Mouse (Mus musculus): ENCODE results near the gene Tspan32.

DNA sequence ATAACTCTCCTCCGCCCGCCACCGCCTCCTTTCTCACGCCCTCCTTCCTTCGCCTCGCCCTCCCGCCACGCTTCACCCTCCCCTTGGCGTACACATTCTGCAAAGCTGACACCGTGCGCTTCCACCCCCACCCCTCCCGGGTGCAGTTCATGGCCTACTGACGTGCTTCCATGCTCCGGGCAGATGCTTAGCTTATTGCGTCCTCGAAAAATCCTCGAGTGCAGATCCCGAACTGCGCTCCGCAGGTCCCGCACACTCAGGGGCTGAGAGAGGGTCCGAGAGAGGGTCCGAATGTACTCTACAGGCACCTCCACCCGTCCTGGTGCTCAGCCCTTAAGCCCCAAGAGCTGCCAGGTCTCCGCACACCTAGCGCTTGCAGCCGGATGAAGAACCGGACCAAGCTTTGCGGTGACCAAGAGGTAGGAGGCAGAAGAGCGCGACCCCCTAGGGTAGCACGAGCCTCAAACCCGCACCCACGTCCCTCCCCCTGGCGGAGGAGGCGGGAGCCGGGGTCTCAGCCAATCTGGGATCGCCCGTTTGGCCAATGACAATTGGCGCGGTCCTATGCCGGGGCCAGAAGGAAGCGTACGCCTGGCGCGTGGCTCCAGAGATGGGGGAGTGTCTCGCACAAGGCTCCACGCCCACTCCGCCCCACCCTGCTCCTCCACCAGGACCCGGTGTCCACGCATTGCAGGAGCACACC is 35.9 kb upstream of the Tspan32 start, which contains the start of gene Ascl2:
- TF ChIP-seq TAL1 (conservative IDR thresholded peaks at IDR 0.05; ENCODE audit: low read depth, low read length) (no peak), CTCF (IDR thresholded peaks at IDR 0.05; ENCODE audit: low read depth, low read length) (no peak), GATA2 (IDR thresholded peaks at IDR 0.05; ENCODE audit: borderline replicate concordance, low read depth, low read length) (no peak), POLR2AphosphoS5 (IDR thresholded peaks at IDR 0.05; ENCODE audit: insufficient replicate concordance, low read depth, low read length) (no peak)
